Mouse (Mus musculus): ENCODE measurements around the gene Ttc22. TPM values are rescaled to one million over a fixed set of nuclear protein-coding genes. Genes with fewer than 3 reads are reported as not detected.

The Ttc22 gene
- total and polyA plus RNA-seq, 2 experiments from 2014 or later = 0.25 to 0.73 TPM

- no peak overlapping the region for H3K27ac ChIP-seq (ENCODE audit: low read depth)
- ATAC-seq (ENCODE audit: insufficient read depth, low read depth) (peak; percentile 63; the same call in 1 of the 2 replicates), DNase-seq (ENCODE audit: low spot score) (no peak)
- no peaks in the 10 kb centered on the region for H3K36me3 ChIP-seq (replicated peaks; ENCODE audit: control insufficient read depth, insufficient read depth, low read length)
- no peak overlapping the region for H3K9ac ChIP-seq (replicated peaks; ENCODE audit: low read depth, low read length)
- no peak overlapping the region for H3K4me3 ChIP-seq (ENCODE audit: low read depth, low read length)
- no peaks in the 10 kb centered on the region for H3K4me1 ChIP-seq (ENCODE audit: control insufficient read depth, insufficient read depth)
- H3K9me3 ChIP-seq (replicated peaks; ENCODE audit: control insufficient read depth, low read length) = no peaks in the 10 kb centered on the region
- 39% methylated on average over 18 of the region's 18 CpGs for WGBS
- no peak for TF ChIP-seq EP300 (IDR thresholded peaks at IDR 0.05; ENCODE audit: low read depth)
- TF ChIP-seq CTCF (IDR thresholded peaks at IDR 0.05; ENCODE audit: low read depth) = no peak
- peak overlapping the region; percentile 37; the same call in 1 of the 2 replicates for H3K4me2 ChIP-seq (ENCODE audit: low read depth, low read length)
- H3K27me3 ChIP-seq (ENCODE audit: control insufficient read depth, insufficient read depth, low read length) = no peaks in the 10 kb centered on the region
Observed at GRCm38 (mm10) chr4:106606639-106607554, 15.3 kb upstream of the Ttc22 start.

- H3K4me2 ChIP-seq (ENCODE audit: low read depth, low read length) = no peak overlapping the region
- no peak for ATAC-seq (ENCODE audit: insufficient read depth, low read depth)
Observed at GRCm38 (mm10) chr4:106607905-106608304, 14.3 kb upstream of the Ttc22 start.

GRCm38 (mm10) chr4:106613105-106613504, 9.1 kb upstream of the Ttc22 start:
- Histone ChIP-seq H3K27ac (ENCODE audit: low read depth) (no peak overlapping the region), H3K9me3 (replicated peaks; ENCODE audit: control insufficient read depth, low read length) (no peaks in the 10 kb centered on the region)

More at GRCm38 (mm10) chr4:106607905-106608304, 14.3 kb upstream of the Ttc22 start:
- H3K4me3 ChIP-seq (ENCODE audit: low read depth, low read length) = no peak overlapping the region
- 67% methylated on average over 1 of the region's 1 CpGs for WGBS
- no peak overlapping the region for H3K27ac ChIP-seq (ENCODE audit: low read depth)
- no peak overlapping the region for H3K9ac ChIP-seq (replicated peaks; ENCODE audit: low read depth, low read length)
- no peak for TF ChIP-seq EP300 (IDR thresholded peaks at IDR 0.05; ENCODE audit: low read depth)
- TF ChIP-seq CTCF (IDR thresholded peaks at IDR 0.05; ENCODE audit: low read depth) = no peak
- H3K9me3 ChIP-seq (replicated peaks; ENCODE audit: control insufficient read depth, low read length) = no peaks in the 10 kb centered on the region
- H3K27me3 ChIP-seq (ENCODE audit: control insufficient read depth, insufficient read depth, low read length) = no peaks in the 10 kb centered on the region
- no peak for DNase-seq (ENCODE audit: low spot score)
- no peaks in the 10 kb centered on the region for H3K36me3 ChIP-seq (replicated peaks; ENCODE audit: control insufficient read depth, insufficient read depth, low read length)
- H3K4me1 ChIP-seq (ENCODE audit: control insufficient read depth, insufficient read depth) = no peaks in the 10 kb centered on the region

GRCm38 (mm10) chr4:106613560-106613959, 8.7 kb upstream of the Ttc22 start:
- no peak overlapping the region for H3K4me2 ChIP-seq (ENCODE audit: low read depth, low read length)
- TF ChIP-seq CTCF (IDR thresholded peaks at IDR 0.05; ENCODE audit: low read depth) (no peak), EP300 (IDR thresholded peaks at IDR 0.05; ENCODE audit: low read depth) (no peak)
- H3K36me3 ChIP-seq (replicated peaks; ENCODE audit: control insufficient read depth, insufficient read depth, low read length) = no peaks in the 10 kb centered on the region
- H3K4me1 ChIP-seq (ENCODE audit: control insufficient read depth, insufficient read depth) = no peaks in the 10 kb centered on the region
- H3K27ac ChIP-seq (ENCODE audit: low read depth) = no peak overlapping the region
- no peak overlapping the region for H3K9ac ChIP-seq (replicated peaks; ENCODE audit: low read depth, low read length)
- H3K27me3 ChIP-seq (ENCODE audit: control insufficient read depth, insufficient read depth, low read length) = peaks cover 23% of the 10 kb centered on the region
- no peaks in the 10 kb centered on the region for H3K9me3 ChIP-seq (replicated peaks; ENCODE audit: control insufficient read depth, low read length)
- H3K4me3 ChIP-seq (ENCODE audit: low read depth, low read length) = no peak overlapping the region
- WGBS = 65% methylated on average over 3 of the region's 3 CpGs
- no peak for DNase-seq (ENCODE audit: low spot score)
- no peak for ATAC-seq (ENCODE audit: insufficient read depth, low read depth)

More at GRCm38 (mm10) chr4:106613105-106613504, 9.1 kb upstream of the Ttc22 start:
- Histone ChIP-seq H3K4me1 (ENCODE audit: control insufficient read depth, insufficient read depth) (no peaks in the 10 kb centered on the region), H3K4me2 (ENCODE audit: low read depth, low read length) (no peak overlapping the region), H3K4me3 (ENCODE audit: low read depth, low read length) (no peak overlapping the region), H3K36me3 (replicated peaks; ENCODE audit: control insufficient read depth, insufficient read depth, low read length) (no peaks in the 10 kb centered on the region), H3K9ac (replicated peaks; ENCODE audit: low read depth, low read length) (no peak overlapping the region), H3K27me3 (ENCODE audit: control insufficient read depth, insufficient read depth, low read length) (peaks cover 23% of the 10 kb centered on the region)
- ATAC-seq (ENCODE audit: insufficient read depth, low read depth) = no peak
- TF ChIP-seq CTCF (IDR thresholded peaks at IDR 0.05; ENCODE audit: low read depth) = no peak
- no peak for TF ChIP-seq EP300 (IDR thresholded peaks at IDR 0.05; ENCODE audit: low read depth)
- DNase-seq (ENCODE audit: low spot score) = no peak
- WGBS = 66% methylated on average over 8 of the region's 8 CpGs

- no peaks in the 10 kb centered on the region for H3K9me3 ChIP-seq (replicated peaks; ENCODE audit: control insufficient read depth, low read length)
- peak; percentile 51 for ATAC-seq (ENCODE audit: insufficient read depth, low read depth)
- TF ChIP-seq CTCF (IDR thresholded peaks at IDR 0.05; ENCODE audit: low read depth) (peak; percentile 89), EP300 (IDR thresholded peaks at IDR 0.05; ENCODE audit: low read depth) (no peak)
- H3K4me3 ChIP-seq (ENCODE audit: low read depth, low read length) = no peak overlapping the region
- peak; percentile 40 for DNase-seq (ENCODE audit: low spot score)
- 45% methylated on average over 7 of the region's 7 CpGs for WGBS
- no peak overlapping the region for H3K9ac ChIP-seq (replicated peaks; ENCODE audit: low read depth, low read length)
- peaks cover 23% of the 10 kb centered on the region for H3K27me3 ChIP-seq (ENCODE audit: control insufficient read depth, insufficient read depth, low read length)
- no peaks in the 10 kb centered on the region for H3K36me3 ChIP-seq (replicated peaks; ENCODE audit: control insufficient read depth, insufficient read depth, low read length)
- H3K4me2 ChIP-seq (ENCODE audit: low read depth, low read length) = no peak overlapping the region
- no peak overlapping the region for H3K27ac ChIP-seq (ENCODE audit: low read depth)
- H3K4me1 ChIP-seq (ENCODE audit: control insufficient read depth, insufficient read depth) = no peaks in the 10 kb centered on the region
Observed at GRCm38 (mm10) chr4:106614180-106614797, 7.9 kb upstream of the Ttc22 start.

Data from heart, postnatal 0 days (tissue).